Mouse (Mus musculus): ENCODE results near the gene Kdm2b.

DNA sequence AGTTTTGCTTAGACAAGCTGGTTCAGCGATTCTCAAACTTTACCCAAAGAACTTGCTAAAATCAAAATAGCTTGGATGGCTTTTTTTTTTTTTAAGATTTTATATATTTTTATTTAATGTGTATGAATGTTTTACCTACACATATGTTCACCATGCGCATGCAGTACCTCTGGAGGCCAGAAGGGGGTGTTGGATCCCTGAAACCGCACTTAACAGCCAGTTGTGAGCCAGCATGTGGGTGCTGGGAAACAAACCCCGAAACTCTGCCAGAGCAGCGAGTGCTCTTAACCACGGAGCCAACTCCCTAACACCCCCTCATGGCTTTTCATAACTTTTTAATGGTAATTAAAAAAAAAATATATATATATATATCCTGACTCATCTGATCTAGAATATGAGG lies 21.2 kb upstream of the Kdm2b start:
- TF ChIP-seq POLR2A (IDR thresholded peaks at IDR 0.05; ENCODE audit: insufficient read length, low read depth) (no peak), MAX (IDR thresholded peaks at IDR 0.05; ENCODE audit: low read depth) (no peak), E2F4 (IDR thresholded peaks at IDR 0.05; ENCODE audit: insufficient read depth) (no peak), MYOG (IDR thresholded peaks at IDR 0.05; ENCODE audit: control insufficient read depth in 1 of 3, insufficient read depth in 1 of 3, insufficient read length in 2 of 3, low read depth in 2 of 3) (no peak), POLR2AphosphoS2 (IDR thresholded peaks at IDR 0.05; ENCODE audit: insufficient read length, low read depth) (no peak), TCF12 (IDR thresholded peaks at IDR 0.05; ENCODE audit: insufficient read depth, poor library complexity, severe bottlenecking) (no peak), REST (IDR thresholded peaks at IDR 0.05; ENCODE audit: insufficient read depth, insufficient read length) (no peak), USF1 (IDR thresholded peaks at IDR 0.05; ENCODE audit: low read depth) (no peak), CEBPB (IDR thresholded peaks at IDR 0.05; ENCODE audit: insufficient read depth, poor library complexity, severe bottlenecking) (no peak), SRF (IDR thresholded peaks at IDR 0.05; ENCODE audit: control insufficient read depth, insufficient read length, low read depth) (no peak), MYOD1 (IDR thresholded peaks at IDR 0.05; ENCODE audit: control insufficient read depth in 1 of 3, insufficient read length in 2 of 3, low read depth in 2 of 3) (no peak), TCF3 (IDR thresholded peaks at IDR 0.05; ENCODE audit: insufficient read length, low read depth) (no peak)
